Mouse (Mus musculus): Measurements from ENCODE around the gene Ifih1.
A peak's percentile ranks its signal among the peaks of the same experiment; 100 is the strongest.

Ifih1 gene

GRCm38 (mm10) chr2:62646014-62646645, at the start of gene Ifih1:
Gene Ifih1 (minus strand): TSS chr2:62646255.
- DNase-seq (ENCODE audit: low spot score) = peak; percentile 61

GRCm38 (mm10) chr2:62685934-62686333, 39.9 kb upstream of the Ifih1 start:
- DNase-seq (ENCODE audit: low spot score) = no peak

GRCm38 (mm10) chr2:62684989-62685595, 39.0 kb upstream of the Ifih1 start:
- DNase-seq (ENCODE audit: low spot score) = no peak

- DNase-seq (ENCODE audit: low spot score) = no peak
Observed at GRCm38 (mm10) chr2:62681667-62682066, 35.6 kb upstream of the Ifih1 start.

- no peak for DNase-seq (ENCODE audit: low spot score)
Observed at GRCm38 (mm10) chr2:62672788-62673187, 26.7 kb upstream of the Ifih1 start.

- DNase-seq (ENCODE audit: low spot score) = no peak
Observed at GRCm38 (mm10) chr2:62670767-62671166, 24.7 kb upstream of the Ifih1 start.

- no peak for DNase-seq (ENCODE audit: low spot score)
Observed at GRCm38 (mm10) chr2:62670301-62670700, 24.2 kb upstream of the Ifih1 start.

GRCm38 (mm10) chr2:62669848-62670247, 23.8 kb upstream of the Ifih1 start:
- DNase-seq (ENCODE audit: low spot score) = no peak

GRCm38 (mm10) chr2:62665536-62665935, 19.5 kb upstream of the Ifih1 start:
- no peak for DNase-seq (ENCODE audit: low spot score)

- DNase-seq (ENCODE audit: low spot score) = no peak
Observed at GRCm38 (mm10) chr2:62664839-62665238, 18.8 kb upstream of the Ifih1 start.

- DNase-seq (ENCODE audit: low spot score) = peak; percentile 61
Observed at GRCm38 (mm10) chr2:62664135-62664670, 18.1 kb upstream of the Ifih1 start, which contains the start of gene Gca. Gene Gca (plus strand): TSS chr2:62664285.

GRCm38 (mm10) chr2:62662560-62662959, 16.5 kb upstream of the Ifih1 start:
- no peak for DNase-seq (ENCODE audit: low spot score)

- DNase-seq (ENCODE audit: low spot score) = no peak
Observed at GRCm38 (mm10) chr2:62660565-62660964, 14.5 kb upstream of the Ifih1 start.

GRCm38 (mm10) chr2:62656072-62656471, 10.0 kb upstream of the Ifih1 start:
- no peak for DNase-seq (ENCODE audit: low spot score)

GRCm38 (mm10) chr2:62654519-62655338, 8.7 kb upstream of the Ifih1 start:
- DNase-seq (ENCODE audit: low spot score) = peak; percentile 20

- no peak for DNase-seq (ENCODE audit: low spot score)
Observed at GRCm38 (mm10) chr2:62652466-62652865, 6.4 kb upstream of the Ifih1 start.

- DNase-seq (ENCODE audit: low spot score) = no peak
Observed at GRCm38 (mm10) chr2:62651890-62652289, 5.8 kb upstream of the Ifih1 start.

- no peak for DNase-seq (ENCODE audit: low spot score)
Observed at GRCm38 (mm10) chr2:62646671-62647289, 725 bp upstream of the Ifih1 start.

GRCm38 (mm10) chr2:62645475-62645874, 580 bp downstream of the Ifih1 start:
- peak; percentile 40 for DNase-seq (ENCODE audit: low spot score)

- DNase-seq (ENCODE audit: low spot score) = no peak
Observed at GRCm38 (mm10) chr2:62644891-62645290, 1.2 kb downstream of the Ifih1 start.

GRCm38 (mm10) chr2:62643405-62644305, 2.4 kb downstream of the Ifih1 start:
- DNase-seq (ENCODE audit: low spot score) = peak; percentile 56

All from spleen, adult 12 weeks (tissue).